Mouse (Mus musculus): ENCODE data around the gene Capsl.

The Capsl gene

GRCm38 (mm10) chr15:9435534-9436180 is at the start of gene Capsl:
Gene Capsl (plus strand): TSS chr15:9436028.
- DNase-seq (ENCODE audit: low read depth, low spot score), result peak; percentile 27

- DNase-seq (ENCODE audit: low read depth, low spot score), result no peak
These were observed 26.4 kb upstream of the Capsl start for GRCm38 (mm10) chr15:9409475-9409874.

- no peak for DNase-seq (ENCODE audit: low read depth, low spot score)
These were observed 14.7 kb upstream of the Capsl start for GRCm38 (mm10) chr15:9421163-9421562.

- no peak for DNase-seq (ENCODE audit: low read depth, low spot score)
These were observed 8.0 kb upstream of the Capsl start for GRCm38 (mm10) chr15:9427849-9428248.

- DNase-seq (ENCODE audit: low read depth, low spot score), result no peak
These were observed 6.0 kb upstream of the Capsl start for GRCm38 (mm10) chr15:9429843-9430242.

GRCm38 (mm10) chr15:9451999-9452398 is 16.2 kb downstream of the Capsl start:
- DNase-seq (ENCODE audit: low read depth, low spot score), result no peak

GRCm38 (mm10) chr15:9452842-9453241 is 17.0 kb downstream of the Capsl start:
- DNase-seq (ENCODE audit: low read depth, low spot score), result no peak

GRCm38 (mm10) chr15:9454198-9454597 is 18.4 kb downstream of the Capsl start:
- DNase-seq (ENCODE audit: low read depth, low spot score), result no peak

- peak; percentile 27 for DNase-seq (ENCODE audit: low read depth, low spot score)
These were observed 19.4 kb downstream of the Capsl start for GRCm38 (mm10) chr15:9455241-9455640.

GRCm38 (mm10) chr15:9463521-9464027 is 27.7 kb downstream of the Capsl start:
- no peak for DNase-seq (ENCODE audit: low read depth, low spot score)

GRCm38 (mm10) chr15:9464039-9464438 is 28.2 kb downstream of the Capsl start:
- no peak for DNase-seq (ENCODE audit: low read depth, low spot score)

- no peak for DNase-seq (ENCODE audit: low read depth, low spot score)
These were observed 35.3 kb downstream of the Capsl start for GRCm38 (mm10) chr15:9471053-9471685.

GRCm38 (mm10) chr15:9472167-9472566 is 36.3 kb downstream of the Capsl start:
- no peak for DNase-seq (ENCODE audit: low read depth, low spot score)

GRCm38 (mm10) chr15:9472618-9473017 is 36.8 kb downstream of the Capsl start:
- no peak for DNase-seq (ENCODE audit: low read depth, low spot score)

- no peak for DNase-seq (ENCODE audit: low read depth, low spot score)
These were observed 37.4 kb downstream of the Capsl start for GRCm38 (mm10) chr15:9473188-9473587.

- DNase-seq (ENCODE audit: low read depth, low spot score), result no peak
These were observed 53.7 kb downstream of the Capsl start for GRCm38 (mm10) chr15:9489417-9490118.

- DNase-seq (ENCODE audit: low read depth, low spot score), result no peak
These were observed 56.2 kb downstream of the Capsl start for GRCm38 (mm10) chr15:9492077-9492476.

All from embryo, embryonic 11.5 days (tissue).